Mouse (Mus musculus): ENCODE measurements around the gene Synpo2l. TPM values are rescaled to one million over a fixed set of nuclear protein-coding genes. Genes with fewer than 3 reads are reported as not detected.
"Not testable (repeated sequence)": the region's sequence is repeated elsewhere in the genome, so short reads cannot be mapped to it uniquely, and the experiment has no call there.

Gene Synpo2l
- polyA plus RNA-seq, 1 experiment from 2014 or later = 0.32 TPM

GRCm38 (mm10) chr14:20639918-20640619 is 28.1 kb downstream of the Synpo2l start:
- peak; percentile 44 for DNase-seq (ENCODE audit: low spot score)
- H3K9me3 ChIP-seq (replicated peaks; ENCODE audit: low read length) = no peaks in the 10 kb centered on the region

GRCm38 (mm10) chr14:20638702-20639101 is 29.5 kb downstream of the Synpo2l start:
- no peak for ATAC-seq (replicated peaks; ENCODE audit: low FRiP score, low read depth)
- TF ChIP-seq CTCF (IDR thresholded peaks at IDR 0.05; ENCODE audit: low read depth) = no peak
- no peak overlapping the region for H3K4me3 ChIP-seq (replicated peaks; ENCODE audit: low read depth, low read length)
- H3K27me3 ChIP-seq (ENCODE audit: insufficient read depth, low read length) = no peaks in the 10 kb centered on the region
- no peak overlapping the region for H3K27ac ChIP-seq
- H3K36me3 ChIP-seq (ENCODE audit: insufficient read depth, low read length) = no peaks in the 10 kb centered on the region
- H3K4me2 ChIP-seq (ENCODE audit: low read length) = no peak overlapping the region
- DNase-seq (ENCODE audit: low spot score) = no peak
- no peaks in the 10 kb centered on the region for H3K9me3 ChIP-seq (replicated peaks; ENCODE audit: low read length)
- H3K9ac ChIP-seq (ENCODE audit: low read depth, low read length) = no peak overlapping the region
- WGBS = 90% methylated on average over 6 of the region's 6 CpGs
- H3K4me1 ChIP-seq (replicated peaks; ENCODE audit: insufficient read depth, low read length) = no peaks in the 10 kb centered on the region

More at GRCm38 (mm10) chr14:20639918-20640619, 28.1 kb downstream of the Synpo2l start:
- H3K36me3 ChIP-seq (ENCODE audit: insufficient read depth, low read length) = no peaks in the 10 kb centered on the region
- H3K9ac ChIP-seq (ENCODE audit: low read depth, low read length) = peak overlapping the region; percentile 87
- H3K27ac ChIP-seq = peak overlapping the region; percentile 73
- H3K27me3 ChIP-seq (ENCODE audit: insufficient read depth, low read length) = no peaks in the 10 kb centered on the region
- peak overlapping the region; percentile 75 for H3K4me2 ChIP-seq (ENCODE audit: low read length)
- H3K4me1 ChIP-seq (replicated peaks; ENCODE audit: insufficient read depth, low read length) = no peaks in the 10 kb centered on the region
- TF ChIP-seq CTCF (IDR thresholded peaks at IDR 0.05; ENCODE audit: low read depth) = no peak
- ATAC-seq (replicated peaks; ENCODE audit: low FRiP score, low read depth) = peak; percentile 34
- H3K4me3 ChIP-seq (replicated peaks; ENCODE audit: low read depth, low read length) = peak overlapping the region; percentile 84
- WGBS = 2% methylated on average over 16 of the region's 16 CpGs

- Histone ChIP-seq H3K4me2 (ENCODE audit: low read length) (no peak overlapping the region), H3K4me3 (replicated peaks; ENCODE audit: low read depth, low read length) (no peak overlapping the region), H3K4me1 (replicated peaks; ENCODE audit: insufficient read depth, low read length) (no peaks in the 10 kb centered on the region), H3K36me3 (ENCODE audit: insufficient read depth, low read length) (no peaks in the 10 kb centered on the region), H3K9me3 (replicated peaks; ENCODE audit: low read length) (no peaks in the 10 kb centered on the region), H3K9ac (ENCODE audit: low read depth, low read length) (no peak overlapping the region), H3K27me3 (ENCODE audit: insufficient read depth, low read length) (no peaks in the 10 kb centered on the region), H3K27ac (no peak overlapping the region)
- DNase-seq (ENCODE audit: low spot score) (no peak), ATAC-seq (replicated peaks; ENCODE audit: low FRiP score, low read depth) (no peak)
- 77% methylated on average over 2 of the region's 2 CpGs for WGBS
- TF ChIP-seq CTCF (IDR thresholded peaks at IDR 0.05; ENCODE audit: low read depth) = no peak
These were observed 30.2 kb downstream of the Synpo2l start for GRCm38 (mm10) chr14:20637818-20638574.

GRCm38 (mm10) chr14:20636968-20637367 is 31.2 kb downstream of the Synpo2l start:
- not testable (repeated sequence) for DNase-seq (ENCODE audit: low spot score); H3K4me3 ChIP-seq (replicated peaks; ENCODE audit: low read depth, low read length); H3K4me1 ChIP-seq (replicated peaks; ENCODE audit: insufficient read depth, low read length); H3K27me3 ChIP-seq (ENCODE audit: insufficient read depth, low read length); H3K36me3 ChIP-seq (ENCODE audit: insufficient read depth, low read length); H3K9ac ChIP-seq (ENCODE audit: low read depth, low read length); H3K27ac ChIP-seq; H3K9me3 ChIP-seq (replicated peaks; ENCODE audit: low read length); H3K4me2 ChIP-seq (ENCODE audit: low read length); ATAC-seq (replicated peaks; ENCODE audit: low FRiP score, low read depth)
- 100% methylated on average over 3 of the region's 3 CpGs for WGBS

GRCm38 (mm10) chr14:20635546-20635945 is 32.6 kb downstream of the Synpo2l start:
- H3K27me3 ChIP-seq (ENCODE audit: insufficient read depth, low read length) = no peaks in the 10 kb centered on the region
- WGBS = 93% methylated on average over 2 of the region's 2 CpGs
- no peak overlapping the region for H3K4me2 ChIP-seq (ENCODE audit: low read length)
- DNase-seq (ENCODE audit: low spot score) (no peak), ATAC-seq (replicated peaks; ENCODE audit: low FRiP score, low read depth) (no peak)
- H3K9me3 ChIP-seq (replicated peaks; ENCODE audit: low read length) = no peaks in the 10 kb centered on the region
- H3K4me1 ChIP-seq (replicated peaks; ENCODE audit: insufficient read depth, low read length) = no peaks in the 10 kb centered on the region
- no peak overlapping the region for H3K4me3 ChIP-seq (replicated peaks; ENCODE audit: low read depth, low read length)
- H3K27ac ChIP-seq = no peak overlapping the region
- H3K9ac ChIP-seq (ENCODE audit: low read depth, low read length) = no peak overlapping the region
- no peaks in the 10 kb centered on the region for H3K36me3 ChIP-seq (ENCODE audit: insufficient read depth, low read length)
- no peak for TF ChIP-seq CTCF (IDR thresholded peaks at IDR 0.05; ENCODE audit: low read depth)

GRCm38 (mm10) chr14:20631253-20631652 is 36.9 kb downstream of the Synpo2l start:
- DNase-seq (ENCODE audit: low spot score) (peak; percentile 10), ATAC-seq (replicated peaks; ENCODE audit: low FRiP score, low read depth) (0 out of 2 replicates have a peak, but pooled peaks have one; percentile 29)
- TF ChIP-seq CTCF (IDR thresholded peaks at IDR 0.05; ENCODE audit: low read depth) = no peak
- Histone ChIP-seq H3K36me3 (ENCODE audit: insufficient read depth, low read length) (no peaks in the 10 kb centered on the region), H3K4me2 (ENCODE audit: low read length) (no peak overlapping the region), H3K4me1 (replicated peaks; ENCODE audit: insufficient read depth, low read length) (no peaks in the 10 kb centered on the region), H3K4me3 (replicated peaks; ENCODE audit: low read depth, low read length) (no peak overlapping the region), H3K9me3 (replicated peaks; ENCODE audit: low read length) (no peaks in the 10 kb centered on the region), H3K27me3 (ENCODE audit: insufficient read depth, low read length) (no peaks in the 10 kb centered on the region), H3K9ac (ENCODE audit: low read depth, low read length) (no peak overlapping the region), H3K27ac (no peak overlapping the region)
- WGBS = 33% methylated on average over 4 of the region's 4 CpGs
